Mouse (Mus musculus) CH12.LX (cell line): ENCODE data around the gene Itfg1. TPM values are rescaled to one million over a fixed set of nuclear protein-coding genes. Genes with fewer than 3 reads are reported as not detected.

ENCODE experiments used
- DNase-seq: peaks from one replicate; pipeline ENCODE4 v3.0.0-alpha.2; 2013; ENCODE audit errors: extremely low read depth
- H3K27ac ChIP-seq: 2 replicates; pipeline ENCODE4 v1.5.1; 2012; ENCODE audit warnings: low read depth, mild to moderate bottlenecking, control low read depth, moderate library complexity; ENCODE audit not compliant: insufficient read depth
- H3K27me3 ChIP-seq: replicated peaks from 2 replicates; pipeline ENCODE3; 2012; ENCODE audit warnings: inconsistent platforms
- H3K36me3 ChIP-seq, 2 experiments: replicated peaks in 1 of 2; 2 replicates each; pipeline versions ENCODE3 to v1.6.1; 2012; ENCODE audit warnings: inconsistent platforms in 1 of 2, low read length in 1 of 2, mild to moderate bottlenecking in 1 of 2, mixed read lengths in 1 of 2, moderate library complexity in 1 of 2; ENCODE audit not compliant: control insufficient read depth in 1 of 2, insufficient read depth in 1 of 2
- H3K4me1 ChIP-seq, 2 experiments: 2 replicates each; pipeline ENCODE4 v1.6.1; 2012; ENCODE audit warnings: inconsistent platforms in 1 of 2, moderate library complexity in 1 of 2; ENCODE audit not compliant: insufficient read depth in 2 of 2, control insufficient read depth in 1 of 2
- H3K4me2 ChIP-seq: 2 replicates; pipeline ENCODE4 v1.6.1; 2012; ENCODE audit warnings: low read depth, mild to moderate bottlenecking, control low read depth; ENCODE audit not compliant: poor library complexity, insufficient read depth, severe bottlenecking
- H3K4me3 ChIP-seq, 3 experiments: fragments of 150-350 bp in 1 of 3; sonication (generic) in 1 of 3; replicated peaks in 1 of 3; 2 replicates each; pipeline versions ENCODE3 to v1.5.1; 2011 to 2012; ENCODE audit warnings: low read depth in 2 of 3, low read length in 2 of 3, mild to moderate bottlenecking in 2 of 3, moderate library complexity in 2 of 3, control low read depth in 1 of 3, improper control_type of control experiment in 1 of 3, inconsistent platforms in 1 of 3, mixed read lengths in 1 of 3; ENCODE audit not compliant: poor library complexity in 1 of 3
- H3K79me2 ChIP-seq: replicated peaks from 2 replicates; pipeline ENCODE4 v1.6.1; 2012; ENCODE audit warnings: mild to moderate bottlenecking, moderate library complexity; ENCODE audit not compliant: control insufficient read depth, poor library complexity, insufficient read depth, severe bottlenecking; ENCODE audit errors: extremely low read depth
- H3K9ac ChIP-seq: 2 replicates; pipeline ENCODE4 v1.6.1; 2012; ENCODE audit warnings: low read depth, mild to moderate bottlenecking, control low read depth, moderate library complexity; ENCODE audit not compliant: insufficient read depth
- H3K9me3 ChIP-seq: replicated peaks from 2 replicates; pipeline ENCODE3; 2012; ENCODE audit warnings: low read length, inconsistent platforms, mixed read lengths
- BHLHE40 ChIP-seq: IDR thresholded peaks from 2 replicates; pipeline ENCODE4 v1.6.1; 2011; ENCODE audit warnings: mild to moderate bottlenecking, low read depth, low read length, improper control_type of control experiment
- E2F4 ChIP-seq: IDR thresholded peaks from 2 replicates; pipeline ENCODE4 v1.6.1; 2011; ENCODE audit warnings: low read depth, low read length, improper control_type of control experiment; ENCODE audit not compliant: insufficient replicate concordance
- EP300 ChIP-seq: IDR thresholded peaks from 2 replicates; pipeline ENCODE4 v1.6.1; 2011; ENCODE audit warnings: low read length, improper control_type of control experiment
- ETS1 ChIP-seq: conservative IDR thresholded peaks from 2 replicates; pipeline ENCODE4 v1.6.1; 2012; ENCODE audit warnings: low read depth, mild to moderate bottlenecking, inconsistent platforms, low read length, improper control_type of control experiment, moderate library complexity
- IRF4 ChIP-seq: IDR thresholded peaks from 2 replicates; pipeline ENCODE4 v1.6.1; 2014; ENCODE audit warnings: low read depth, mild to moderate bottlenecking, inconsistent platforms, low read length, improper control_type of control experiment
- JUN ChIP-seq: IDR thresholded peaks from 2 replicates; pipeline ENCODE4 v1.6.1; 2011; ENCODE audit warnings: low read depth, mild to moderate bottlenecking, low read length, improper control_type of control experiment, moderate library complexity; ENCODE audit not compliant: insufficient read depth
- JUND ChIP-seq: conservative IDR thresholded peaks from 2 replicates; pipeline ENCODE4 v1.6.1; 2011; ENCODE audit warnings: low read depth, low read length, improper control_type of control experiment
- KAT2A ChIP-seq: IDR thresholded peaks from 2 replicates; pipeline ENCODE4 v1.6.1; 2012; ENCODE audit warnings: low read length, improper control_type of control experiment, inconsistent platforms; ENCODE audit not compliant: insufficient replicate concordance
- MAFK ChIP-seq: IDR thresholded peaks from 2 replicates; pipeline ENCODE4 v1.6.1; 2011; ENCODE audit warnings: low read length, improper control_type of control experiment; ENCODE audit not compliant: insufficient replicate concordance
- MAX ChIP-seq: IDR thresholded peaks from 2 replicates; pipeline ENCODE4 v1.6.1; 2011; ENCODE audit warnings: low read length, improper control_type of control experiment
- MAZ ChIP-seq: IDR thresholded peaks from 2 replicates; pipeline ENCODE4 v1.6.1; 2012; ENCODE audit warnings: low read depth, mild to moderate bottlenecking, inconsistent platforms, low read length, improper control_type of control experiment, moderate library complexity
- MXI1 ChIP-seq: IDR thresholded peaks from 2 replicates; pipeline ENCODE4 v1.6.1; 2011; ENCODE audit warnings: mild to moderate bottlenecking, low read depth, low read length, improper control_type of control experiment
- NRF1 ChIP-seq: IDR thresholded peaks from 2 replicates; pipeline ENCODE4 v1.6.1; 2014; ENCODE audit warnings: low read depth, mild to moderate bottlenecking, inconsistent platforms, low read length, improper control_type of control experiment, moderate library complexity
- PAX5 ChIP-seq: IDR thresholded peaks from 2 replicates; pipeline ENCODE4 v1.6.1; 2012; ENCODE audit warnings: low read length, inconsistent platforms, mixed read lengths
- POLR2AphosphoS2 ChIP-seq: IDR thresholded peaks from 2 replicates; pipeline ENCODE4 v1.6.1; 2011; ENCODE audit warnings: low read depth, low read length, improper control_type of control experiment
- RAD21 ChIP-seq: IDR thresholded peaks from 2 replicates; pipeline ENCODE4 v1.6.1; 2011; ENCODE audit warnings: low read depth, mild to moderate bottlenecking, low read length, improper control_type of control experiment, moderate library complexity
- SIN3A ChIP-seq: IDR thresholded peaks from 2 replicates; pipeline ENCODE4 v1.6.1; 2012; ENCODE audit warnings: low read length, improper control_type of control experiment, inconsistent platforms
- TBP ChIP-seq: conservative IDR thresholded peaks from 2 replicates; pipeline ENCODE4 v1.6.1; 2011; ENCODE audit warnings: low read depth, low read length, improper control_type of control experiment
- TCF12 ChIP-seq: IDR thresholded peaks from 2 replicates; pipeline ENCODE4 v1.6.1; 2014; ENCODE audit warnings: low read depth, mild to moderate bottlenecking, inconsistent platforms, low read length, improper control_type of control experiment
- USF1 ChIP-seq: IDR thresholded peaks from 2 replicates; pipeline ENCODE4 v1.6.1; 2014; ENCODE audit warnings: low read depth, mild to moderate bottlenecking, inconsistent platforms, low read length, improper control_type of control experiment
- USF2 ChIP-seq: conservative IDR thresholded peaks from 2 replicates; pipeline ENCODE4 v1.6.1; 2011; ENCODE audit warnings: low read depth, low read length, improper control_type of control experiment
- ZC3H11A ChIP-seq: IDR thresholded peaks from 2 replicates; pipeline ENCODE4 v1.6.1; 2012; ENCODE audit warnings: low read depth, mild to moderate bottlenecking, inconsistent platforms, low read length, improper control_type of control experiment
- ZKSCAN1 ChIP-seq: IDR thresholded peaks from 2 replicates; pipeline ENCODE4 v1.6.1; 2012; ENCODE audit warnings: low read depth, inconsistent platforms, low read length, improper control_type of control experiment, borderline replicate concordance
- ZMIZ1 ChIP-seq: IDR thresholded peaks from 2 replicates; pipeline ENCODE4 v1.6.1; 2012; ENCODE audit warnings: low read depth, mild to moderate bottlenecking, inconsistent platforms, low read length, improper control_type of control experiment
- ZNF384 ChIP-seq: IDR thresholded peaks from 2 replicates; pipeline ENCODE4 v1.6.1; 2012; ENCODE audit warnings: low read depth, low read length, improper control_type of control experiment, inconsistent platforms
- dilution Hi-C: fragments of 300-500 bp; cut with MboI; formaldehyde crosslinking; loops from 2 replicates; pipeline ENCODE4 v1.14.3; 2020; ENCODE audit warnings: low sequenced_read_pairs; ENCODE audit not compliant: extremely low pct_unique_long_range_greater_than_20kb, extremely low pct_ligation_motif_present
- in situ Hi-C: fragments of 300-500 bp; cut with MboI; formaldehyde crosslinking; loops from 3 replicates; pipeline ENCODE4 v1.14.3; 2019; ENCODE audit warnings: low sequenced_read_pairs, low pct_ligation_motif_present, low pct_unique_long_range_greater_than_20kb, mixed read lengths
- polyA plus RNA-seq: library from polyadenylated mRNA; unstranded; fragments of >175 nt; gene quantifications from 2 replicates; pipeline ENCODE4 v1.2.1, GENCODE M21; 2012; ENCODE audit warnings: low read depth; ENCODE audit not compliant: insufficient read length
- total RNA-seq, 2 experiments: library from RNA; depleted of rRNA; stranded (reverse); fragments of 300-350 nt in 1 of 2; fragments of >200 nt in 1 of 2; gene quantifications; 2 replicates each; pipeline ENCODE4 v1.2.3; 2012 to 2014

Itfg1 gene
- total and polyA plus RNA-seq, 3 experiments, result 25.1 to 55.3 (median 26.2) TPM

DNA sequence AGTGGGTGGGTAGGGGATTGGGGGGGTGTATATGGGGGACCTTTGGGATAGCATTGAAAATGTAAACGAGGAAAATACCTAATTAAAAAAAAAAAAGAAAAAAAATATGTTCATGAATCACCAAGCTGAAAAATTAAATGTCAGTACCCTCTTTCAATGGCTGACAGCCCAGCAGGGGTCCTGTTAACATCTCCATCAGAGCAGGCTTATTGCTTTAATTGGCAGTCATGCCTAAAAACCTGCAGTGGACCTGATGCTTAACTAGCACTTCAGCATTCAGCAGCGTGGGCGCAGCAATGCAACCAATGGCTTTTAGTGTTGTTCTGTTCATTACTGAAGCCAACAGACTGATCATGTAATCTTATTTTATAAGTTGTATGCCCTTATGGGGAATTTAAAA lies 60.6 kb downstream of the Itfg1 start:
- no peak overlapping the region for H3K27ac ChIP-seq
- peaks cover 3 to 22% of the 10 kb centered on the region in 2 experiments for H3K36me3 ChIP-seq
- dilution Hi-C loops, result no loop called here
- no peaks in the 10 kb centered on the region for H3K79me2 ChIP-seq
- no peaks in the 10 kb centered on the region for H3K4me1 ChIP-seq
- H3K4me2 ChIP-seq, result no peak overlapping the region
- no peak overlapping the region for H3K4me3 ChIP-seq
- no peak for TF ChIP-seq BHLHE40
- no peak for TF ChIP-seq USF2
- TF ChIP-seq POLR2AphosphoS2, result no peak
- TF ChIP-seq KAT2A, result no peak
- no peak for TF ChIP-seq PAX5
- no peak for TF ChIP-seq EP300
- TF ChIP-seq E2F4, result no peak
- no peak for TF ChIP-seq NRF1
- no peak for TF ChIP-seq IRF4
- no peaks in the 10 kb centered on the region for H3K27me3 ChIP-seq
- in situ Hi-C loops, result no loop called here
- H3K9ac ChIP-seq, result no peak overlapping the region
- no peak for DNase-seq
- H3K9me3 ChIP-seq, result no peaks in the 10 kb centered on the region

DNA sequence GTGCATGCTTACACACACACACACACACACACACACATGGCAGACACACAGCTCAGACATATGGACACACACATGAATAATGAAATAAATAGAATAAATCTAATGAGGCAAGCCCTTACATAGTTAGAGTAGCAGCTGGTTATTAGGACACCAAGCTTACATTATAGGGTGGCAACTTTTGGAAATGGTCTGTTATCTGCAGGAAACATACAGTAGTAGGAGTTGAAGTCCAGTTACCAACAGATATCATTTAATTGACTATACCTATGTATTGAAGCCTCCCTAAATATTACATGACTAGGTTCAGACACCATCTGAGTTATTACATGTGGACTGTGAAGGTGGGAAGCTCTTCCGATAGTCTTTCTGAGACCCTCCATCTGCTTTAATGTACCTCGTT lies 95.7 kb downstream of the Itfg1 start:
- no peak overlapping the region for H3K4me3 ChIP-seq
- in situ Hi-C loops (no loop called here), dilution Hi-C loops (no loop called here)
- H3K36me3 ChIP-seq, result peaks cover 4 to 15% of the 10 kb centered on the region in 2 experiments
- no peaks in the 10 kb centered on the region for H3K4me1 ChIP-seq
- H3K27ac ChIP-seq, result no peak overlapping the region
- no peak overlapping the region for H3K9ac ChIP-seq
- H3K27me3 ChIP-seq, result no peaks in the 10 kb centered on the region
- no peaks in the 10 kb centered on the region for H3K79me2 ChIP-seq
- no peak for TF ChIP-seq BHLHE40
- no peak overlapping the region for H3K4me2 ChIP-seq
- no peak for DNase-seq
- no peaks in the 10 kb centered on the region for H3K9me3 ChIP-seq

DNA sequence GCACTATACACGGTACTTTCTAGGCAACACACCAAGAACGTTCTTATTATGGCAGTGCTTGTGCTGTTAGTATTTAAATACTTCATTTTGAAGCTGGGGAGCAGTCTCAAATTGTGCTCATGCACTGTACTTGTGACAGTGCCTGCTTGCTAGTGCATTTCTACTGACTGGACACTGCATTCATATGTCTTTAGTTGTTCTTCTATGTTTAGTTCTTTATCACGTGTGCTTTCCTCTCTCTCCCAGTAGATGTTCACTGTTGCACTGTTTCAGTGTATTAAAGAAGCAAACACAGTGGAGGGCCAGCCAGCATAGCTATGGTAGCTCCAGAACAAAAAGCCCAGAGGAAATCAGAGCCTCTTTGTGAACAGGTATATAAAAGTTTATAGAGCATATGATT lies 110.2 kb downstream of the Itfg1 start:
- dilution Hi-C loops (no loop called here), in situ Hi-C loops (no loop called here)
- no peaks in the 10 kb centered on the region for H3K27me3 ChIP-seq
- TF ChIP-seq ZKSCAN1, result no peak
- no peak for TF ChIP-seq USF1
- no peak for TF ChIP-seq SIN3A
- no peak for TF ChIP-seq JUND
- no peak for TF ChIP-seq TCF12
- no peak for TF ChIP-seq BHLHE40
- TF ChIP-seq NRF1, result no peak
- TF ChIP-seq ZC3H11A, result no peak
- no peak for TF ChIP-seq MAZ
- no peak for TF ChIP-seq RAD21
- TF ChIP-seq PAX5, result no peak
- no peak for TF ChIP-seq MAX
- no peak for TF ChIP-seq MAFK
- TF ChIP-seq USF2, result no peak
- TF ChIP-seq MXI1, result no peak
- no peak for TF ChIP-seq ZNF384
- TF ChIP-seq ZMIZ1, result no peak
- TF ChIP-seq TBP, result no peak
- TF ChIP-seq JUN, result no peak
- TF ChIP-seq ETS1, result no peak
- no peak overlapping the region for H3K9ac ChIP-seq
- H3K4me2 ChIP-seq, result no peak overlapping the region
- peaks cover 5 to 36% of the 10 kb centered on the region in 2 experiments for H3K36me3 ChIP-seq
- no peaks in the 10 kb centered on the region for H3K9me3 ChIP-seq
- H3K4me1 ChIP-seq, result no peaks in the 10 kb centered on the region
- no peak overlapping the region for H3K4me3 ChIP-seq
- H3K27ac ChIP-seq, result no peak overlapping the region
- H3K79me2 ChIP-seq, result no peaks in the 10 kb centered on the region
- no peak for DNase-seq
